Mouse (Mus musculus) embryonic facial prominence, embryonic 12.5 days (tissue): ENCODE results near the gene Dus3l. TPM values are rescaled to one million over a fixed set of nuclear protein-coding genes. Genes with fewer than 3 reads are reported as not detected.

Experiments
- ATAC-seq: fragments of 200-750 bp; cut with Nextera tagmentation; 2 replicates; pipeline ENCODE4 v1.8.0; 2017; ENCODE audit not compliant: insufficient number of reproducible peaks, insufficient read depth, low FRiP score, low TSS enrichment
- H3K27ac ChIP-seq: fragments of 300-500 bp; sonication (generic); 2 replicates; pipeline ENCODE4 v1.5.1; 2016; ENCODE audit warnings: mild to moderate bottlenecking
- H3K27me3 ChIP-seq: fragments of 300-500 bp; sonication (generic); 2 replicates; pipeline ENCODE4 v1.6.1; 2016; ENCODE audit warnings: mild to moderate bottlenecking, moderate library complexity
- H3K36me3 ChIP-seq: fragments of 300-500 bp; sonication (generic); 2 replicates; pipeline ENCODE4 v1.6.1; 2016; ENCODE audit warnings: mild to moderate bottlenecking
- H3K4me1 ChIP-seq: fragments of 300-500 bp; sonication (generic); 2 replicates; pipeline ENCODE4 v1.6.1; 2016
- H3K4me2 ChIP-seq: fragments of 300-500 bp; sonication (generic); replicated peaks from 2 replicates; pipeline ENCODE4 v1.6.1; 2016; ENCODE audit warnings: mild to moderate bottlenecking, moderate library complexity
- H3K4me3 ChIP-seq: fragments of 300-500 bp; sonication (generic); 2 replicates; pipeline ENCODE4 v1.5.1; 2016; ENCODE audit warnings: mild to moderate bottlenecking
- H3K9ac ChIP-seq: fragments of 300-500 bp; sonication (generic); 2 replicates; pipeline ENCODE4 v1.6.1; 2016; ENCODE audit warnings: mild to moderate bottlenecking, moderate library complexity
- H3K9me3 ChIP-seq: fragments of 300-500 bp; sonication (generic); 2 replicates; pipeline ENCODE4 v1.6.1; 2016; ENCODE audit warnings: mild to moderate bottlenecking, moderate library complexity
- WGBS: fragments of 180-500 bp; shearing (Covaris S2); methylation state at CpG from one replicate; pipeline ENCODE4 v1.1.7; 2016; 5-methylcytosine and 5-hydroxymethylcytosine counted together
- polyA plus RNA-seq: library from polyadenylated mRNA; unstranded; fragments of >200 nt; fragmentation: Nextera tagmentation; extraction: Ambion mirVana; gene quantifications from 2 replicates; pipeline ENCODE4 v1.2.1, GENCODE M21; 2016

Dus3l gene
- polyA plus RNA-seq, 1 experiment from 2014 or later: 44.1 TPM

DNA sequence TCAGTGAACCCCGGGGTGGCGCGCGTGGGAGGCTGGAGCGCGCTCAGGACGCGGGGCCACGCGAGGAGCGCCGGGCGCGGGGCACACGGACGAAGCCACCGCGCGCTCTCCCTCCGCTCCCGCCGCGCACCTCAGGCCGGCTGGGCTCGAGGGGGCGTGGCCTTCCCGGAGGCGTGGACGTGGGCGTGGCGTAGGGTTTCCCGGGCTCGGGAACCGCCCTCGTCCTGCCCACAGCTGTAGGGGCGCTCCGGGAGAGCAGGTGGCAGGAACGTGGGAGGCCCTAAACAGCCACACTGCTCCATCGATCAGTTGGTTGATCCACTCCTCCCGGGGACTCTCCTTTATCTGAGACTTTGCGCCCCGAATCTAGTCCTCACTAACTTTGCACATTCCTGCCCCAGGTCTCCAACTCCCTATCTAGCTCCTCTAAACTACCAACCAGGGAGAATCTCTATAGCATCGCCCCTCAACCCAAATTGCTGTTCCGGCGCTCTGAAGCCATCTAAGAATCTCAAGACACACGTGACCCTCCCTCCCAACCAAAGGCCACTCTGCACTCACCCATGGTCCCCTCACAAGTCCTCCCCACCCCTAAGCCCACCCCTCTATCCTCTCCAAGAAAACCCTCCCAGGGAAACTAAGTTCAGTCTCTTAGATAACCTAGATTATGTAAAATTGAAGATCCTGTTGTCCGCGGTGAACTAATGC, 7.0 kb upstream of the Dus3l start, which contains the start of gene Nrtn:
TSS of gene Nrtn (minus strand) at position 115 of the 708 bp plus-strand sequence.
- Histone ChIP-seq H3K4me1 (peaks cover 39% of the 10 kb centered on the region), H3K27ac (no peak within 1 kb of the TSS), H3K4me3 (peak within 1 kb of the TSS; percentile 51), H3K36me3 (no peaks in the 10 kb centered on the region), H3K9ac (peak within 1 kb of the TSS; percentile 63), H3K27me3 (peaks cover 68% of the 10 kb centered on the region), H3K9me3 (no peaks in the 10 kb centered on the region), H3K4me2 (peak within 1 kb of the TSS; percentile 99)
- WGBS: under 1% methylated on average over 44 of the region's 48 CpGs
- ATAC-seq: peak; percentile 6; the same call in 1 of the 2 replicates

DNA sequence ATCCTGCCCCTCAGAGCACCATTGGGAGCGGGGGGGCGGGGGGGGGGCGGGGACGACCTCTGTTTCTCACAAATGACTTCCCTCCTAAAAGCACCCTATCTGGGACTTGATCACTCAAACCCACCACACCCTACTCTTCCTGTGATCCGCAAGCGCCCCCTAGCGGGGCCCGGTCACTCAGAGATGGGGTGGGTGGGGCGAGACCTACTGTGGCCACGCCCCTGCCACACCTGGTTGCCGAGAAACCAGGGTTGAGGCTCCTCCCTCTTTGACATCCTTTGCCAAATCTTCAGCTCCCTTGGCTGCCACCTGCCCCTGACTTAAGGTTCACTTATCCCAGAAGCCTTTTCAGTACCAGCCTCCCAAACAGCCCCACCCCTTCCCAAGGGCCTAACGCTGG, 6.4 kb upstream of the Dus3l start:
- Histone ChIP-seq H3K36me3 (no peaks in the 10 kb centered on the region), H3K4me1 (peaks cover 42% of the 10 kb centered on the region), H3K27me3 (peaks cover 63% of the 10 kb centered on the region), H3K4me3 (no peak overlapping the region), H3K9me3 (no peaks in the 10 kb centered on the region), H3K4me2 (peak overlapping the region; percentile 99; the same call in 1 of the 2 replicates), H3K27ac (no peak overlapping the region), H3K9ac (no peak overlapping the region)
- WGBS: 5% methylated on average over 12 of the region's 12 CpGs
- no peak for ATAC-seq

DNA sequence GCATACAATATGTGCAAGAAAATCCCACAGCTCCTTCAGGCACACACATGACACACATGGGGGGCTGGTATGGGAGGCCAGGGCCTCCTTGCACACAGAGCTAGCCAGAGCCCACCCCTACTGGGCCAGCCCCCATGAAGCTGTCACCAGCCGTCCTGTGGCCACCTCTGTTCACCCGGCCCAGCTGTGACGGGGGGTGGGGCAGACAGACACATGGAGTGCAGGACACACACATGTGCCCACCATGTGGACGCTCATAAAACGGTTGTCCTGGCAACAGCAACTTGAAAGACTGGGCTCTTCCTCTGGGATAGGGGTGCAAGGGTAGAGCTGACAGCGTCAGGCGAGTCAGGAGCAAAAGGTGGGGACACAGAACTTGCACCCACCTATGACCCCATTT, 5.3 kb upstream of the Dus3l start:
- Histone ChIP-seq H3K4me1 (peaks cover 33% of the 10 kb centered on the region), H3K27ac (no peak overlapping the region)

DNA sequence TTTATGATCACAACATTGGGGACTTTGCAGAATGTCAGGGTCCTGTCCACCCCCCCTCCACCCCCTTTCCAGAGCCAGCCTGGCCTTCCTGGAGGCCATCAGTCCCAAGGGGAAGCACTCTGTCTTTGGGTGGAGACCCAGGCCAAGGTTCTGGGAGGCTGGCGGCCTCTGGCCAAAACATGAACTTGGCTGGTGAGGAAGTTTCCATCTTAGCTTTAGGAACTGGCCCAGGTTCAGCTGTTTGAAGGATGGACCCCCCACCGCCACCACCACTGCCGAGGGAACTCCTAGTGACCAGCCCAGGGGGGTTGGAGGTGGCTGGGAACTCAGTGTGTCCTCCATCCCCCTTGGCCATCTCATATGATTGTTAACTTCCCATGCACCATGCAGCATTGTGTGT, 3.5 kb upstream of the Dus3l start:
- H3K4me1 ChIP-seq: peaks cover 33% of the 10 kb centered on the region
- H3K27ac ChIP-seq: 0 out of 2 replicates have a peak overlapping the region, but pooled peaks have one; percentile 75
- no peaks in the 10 kb centered on the region for H3K9me3 ChIP-seq
- ATAC-seq: no peak
- H3K4me2 ChIP-seq: no peak overlapping the region
- peaks cover 33% of the 10 kb centered on the region for H3K27me3 ChIP-seq
- H3K36me3 ChIP-seq: no peaks in the 10 kb centered on the region
- no peak overlapping the region for H3K4me3 ChIP-seq
- no peak overlapping the region; the same call in 1 of the 2 replicates for H3K9ac ChIP-seq
- 74% methylated on average over 3 of the region's 3 CpGs for WGBS

More for the DNA sequence above, 5.3 kb upstream of the Dus3l start:
- no peak overlapping the region for H3K9ac ChIP-seq
- no peak overlapping the region for H3K4me2 ChIP-seq
- no peak overlapping the region for H3K4me3 ChIP-seq
- no peaks in the 10 kb centered on the region for H3K36me3 ChIP-seq
- peaks cover 51% of the 10 kb centered on the region for H3K27me3 ChIP-seq
- no peaks in the 10 kb centered on the region for H3K9me3 ChIP-seq
- 52% methylated on average over 7 of the region's 7 CpGs for WGBS
- no peak for ATAC-seq

DNA sequence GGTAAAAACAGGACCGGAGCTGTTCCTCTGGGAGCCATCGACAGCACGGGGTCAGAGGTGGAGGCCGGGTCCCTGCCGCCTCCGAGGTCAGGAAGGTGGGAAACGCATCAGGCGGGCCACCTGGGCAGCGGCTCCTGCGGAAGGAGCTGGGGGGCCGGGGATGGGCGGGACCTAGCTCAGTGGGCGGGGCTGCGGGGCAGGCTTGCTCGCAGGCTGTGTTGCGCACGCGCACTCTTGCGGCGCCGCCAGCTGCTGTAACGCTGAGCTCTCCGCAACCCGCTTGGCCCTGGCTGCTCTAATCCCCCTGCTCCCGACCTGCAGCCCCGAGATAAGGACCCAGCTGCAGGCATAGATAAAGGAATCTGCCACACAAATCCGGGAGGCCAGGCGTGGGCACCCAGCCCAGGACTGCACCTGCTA, 2.6 kb upstream of the Dus3l start:
- H3K27ac ChIP-seq: peak overlapping the region; percentile 75
- peak overlapping the region; percentile 75 for H3K4me2 ChIP-seq
- peaks cover 24% of the 10 kb centered on the region for H3K27me3 ChIP-seq
- peaks cover 29% of the 10 kb centered on the region for H3K4me1 ChIP-seq
- H3K36me3 ChIP-seq: peaks cover 7% of the 10 kb centered on the region
- peak; percentile 8; the same call in 1 of the 2 replicates for ATAC-seq
- peak overlapping the region; percentile 57 for H3K9ac ChIP-seq
- H3K4me3 ChIP-seq: peak overlapping the region; percentile 48
- no peaks in the 10 kb centered on the region for H3K9me3 ChIP-seq
- under 1% methylated on average over 28 of the region's 28 CpGs for WGBS

GRCm38 (mm10) chr17:56762769-56763731, 1.5 kb upstream of the Dus3l start:
- peaks cover 20% of the 10 kb centered on the region for H3K4me1 ChIP-seq
- ATAC-seq: no peak
- H3K9ac ChIP-seq: no peak overlapping the region
- WGBS: 49% methylated on average over 27 of the region's 27 CpGs
- H3K36me3 ChIP-seq: peaks cover 16% of the 10 kb centered on the region
- no peaks in the 10 kb centered on the region for H3K9me3 ChIP-seq
- H3K4me2 ChIP-seq: no peak overlapping the region
- H3K27me3 ChIP-seq: peaks cover 13% of the 10 kb centered on the region; the same call in 1 of the 2 replicates
- peak overlapping the region; percentile 41 for H3K27ac ChIP-seq
- no peak overlapping the region for H3K4me3 ChIP-seq

GRCm38 (mm10) chr17:56763741-56764250, 761 bp upstream of the Dus3l start:
- WGBS: 75% methylated on average over 8 of the region's 8 CpGs
- H3K9ac ChIP-seq: no peak overlapping the region
- H3K4me2 ChIP-seq: peak overlapping the region; percentile 78; the same call in 1 of the 2 replicates
- no peak for ATAC-seq
- peaks cover 10% of the 10 kb centered on the region; the same call in 1 of the 2 replicates for H3K27me3 ChIP-seq
- H3K36me3 ChIP-seq: peaks cover 24% of the 10 kb centered on the region
- H3K9me3 ChIP-seq: no peaks in the 10 kb centered on the region
- peak overlapping the region; percentile 76; the same call in 1 of the 2 replicates for H3K4me3 ChIP-seq
- no peak overlapping the region for H3K27ac ChIP-seq
- H3K4me1 ChIP-seq: peaks cover 20% of the 10 kb centered on the region

DNA sequence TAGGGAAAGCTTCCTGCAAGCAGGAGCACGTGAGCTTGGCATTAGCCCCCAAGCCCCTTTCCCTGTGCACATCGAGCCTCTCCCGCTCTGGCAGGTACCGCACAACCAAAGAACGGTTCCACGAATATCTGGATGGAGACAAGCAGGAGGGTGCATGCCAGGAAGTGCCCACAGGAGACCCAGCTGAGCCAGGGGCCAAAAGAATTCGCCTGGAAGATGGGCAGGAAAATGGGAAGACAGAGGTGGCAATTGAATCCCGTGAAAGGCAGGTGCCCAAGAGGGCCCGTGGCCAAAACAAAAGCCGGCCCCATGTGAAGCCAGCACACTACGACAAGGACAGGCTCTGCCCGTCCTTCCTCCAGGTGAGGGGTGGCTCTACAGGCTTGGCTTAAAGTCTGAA, 874 bp downstream of the Dus3l start:
- H3K9me3 ChIP-seq: no peaks in the 10 kb centered on the region
- WGBS: 59% methylated on average over 12 of the region's 12 CpGs
- peaks cover 20% of the 10 kb centered on the region for H3K4me1 ChIP-seq
- peak overlapping the region; percentile 78 for H3K4me2 ChIP-seq
- H3K27me3 ChIP-seq: peaks cover 4% of the 10 kb centered on the region; the same call in 1 of the 2 replicates
- no peak overlapping the region for H3K27ac ChIP-seq
- H3K9ac ChIP-seq: peak overlapping the region; percentile 74
- no peak for ATAC-seq
- peak overlapping the region; percentile 76 for H3K4me3 ChIP-seq
- peaks cover 39% of the 10 kb centered on the region for H3K36me3 ChIP-seq

DNA sequence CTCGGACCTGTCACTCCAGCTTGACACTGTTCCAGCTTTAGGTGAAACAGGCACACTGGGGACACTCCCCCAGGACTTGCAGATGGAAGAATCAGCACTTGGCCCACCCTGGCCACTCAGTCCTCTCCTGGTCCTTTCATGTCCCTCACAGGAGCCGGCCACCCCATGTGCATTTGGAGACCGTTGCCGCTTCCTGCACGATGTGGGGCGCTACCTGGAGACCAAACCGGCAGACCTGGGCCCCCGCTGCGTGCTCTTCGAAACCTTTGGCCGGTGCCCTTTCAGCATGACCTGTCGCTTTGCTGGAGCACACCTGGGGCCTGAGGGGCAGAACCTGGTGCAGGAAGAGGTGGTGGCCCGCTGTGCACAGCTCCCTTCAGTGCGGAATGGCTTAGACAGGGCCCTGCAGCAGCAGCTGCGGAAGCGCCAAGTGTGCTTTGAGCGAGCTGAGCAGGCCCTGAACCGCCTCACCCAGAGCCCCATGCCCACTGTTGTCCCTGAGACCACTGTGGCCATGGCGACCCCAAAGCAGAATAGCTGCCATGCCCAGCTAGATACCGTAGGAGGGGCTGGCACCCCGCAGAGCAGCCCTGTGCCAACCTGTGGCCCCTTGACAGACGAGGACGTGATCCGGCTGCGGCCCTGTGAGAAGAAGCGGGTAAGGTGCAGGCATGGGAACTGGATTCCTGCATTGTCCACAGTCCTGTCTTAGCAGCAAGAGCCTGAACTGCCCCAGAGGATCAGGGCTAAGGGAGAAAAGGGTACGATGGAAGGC, 2.3 kb downstream of the Dus3l start:
- 92% methylated on average over 27 of the region's 27 CpGs for WGBS
- Histone ChIP-seq H3K4me2 (no peak overlapping the region), H3K27ac (no peak overlapping the region), H3K4me3 (no peak overlapping the region), H3K4me1 (peaks cover 15% of the 10 kb centered on the region), H3K36me3 (peaks cover 48% of the 10 kb centered on the region), H3K9ac (no peak overlapping the region), H3K9me3 (no peaks in the 10 kb centered on the region), H3K27me3 (no peaks in the 10 kb centered on the region)
- no peak for ATAC-seq

GRCm38 (mm10) chr17:56767531-56768135, 3.1 kb downstream of the Dus3l start:
- H3K36me3 ChIP-seq: peaks cover 48% of the 10 kb centered on the region
- H3K4me2 ChIP-seq: no peak overlapping the region
- no peak for ATAC-seq
- H3K4me1 ChIP-seq: peaks cover 7% of the 10 kb centered on the region; the same call in 1 of the 2 replicates
- no peaks in the 10 kb centered on the region for H3K27me3 ChIP-seq
- no peak overlapping the region for H3K4me3 ChIP-seq
- H3K9ac ChIP-seq: no peak overlapping the region
- no peak overlapping the region for H3K27ac ChIP-seq
- H3K9me3 ChIP-seq: no peaks in the 10 kb centered on the region
- WGBS: 94% methylated on average over 29 of the region's 29 CpGs
